Mouse (Mus musculus) MEL (cell line): Measurements from ENCODE around the gene Procr. TPM values are rescaled to one million over a fixed set of nuclear protein-coding genes. Genes with fewer than 3 reads are reported as not detected.

ENCODE experiments used
- DNase-seq: peaks from one replicate; pipeline ENCODE4 v3.0.0; 2011; ENCODE audit warnings: low read depth, low spot score
- H3K27ac ChIP-seq: 2 replicates; pipeline ENCODE4 v1.5.1; 2012; ENCODE audit warnings: low read depth, mild to moderate bottlenecking, control low read depth, low read length, moderate library complexity; ENCODE audit not compliant: control insufficient read depth
- H3K27me3 ChIP-seq, 2 experiments: fragments of 150-350 bp in 1 of 2; sonication (generic) in 1 of 2; 2 replicates each; pipeline ENCODE4 v1.6.1; 2012; ENCODE audit warnings: low read length in 2 of 2, mild to moderate bottlenecking in 2 of 2, improper control_type of control experiment in 1 of 2, moderate library complexity in 1 of 2; ENCODE audit not compliant: insufficient read depth in 2 of 2, control insufficient read depth in 1 of 2
- H3K36me3 ChIP-seq, 2 experiments: 2 replicates each; pipeline ENCODE4 v1.6.1; 2012 to 2014; ENCODE audit warnings: low read length in 2 of 2, improper control_type of control experiment in 1 of 2, inconsistent platforms in 1 of 2, mild to moderate bottlenecking in 1 of 2; ENCODE audit not compliant: insufficient read depth in 2 of 2, control insufficient read depth in 1 of 2
- H3K4me1 ChIP-seq, 2 experiments: fragments of 150-350 bp in 1 of 2; sonication (generic) in 1 of 2; 2 replicates each; pipeline ENCODE4 v1.6.1; 2012; ENCODE audit warnings: low read length in 2 of 2, improper control_type of control experiment in 1 of 2, mild to moderate bottlenecking in 1 of 2; ENCODE audit not compliant: insufficient read depth in 2 of 2, control insufficient read depth in 1 of 2
- H3K4me3 ChIP-seq, 2 experiments: fragments of 150-350 bp in 1 of 2; sonication (generic) in 1 of 2; 2 replicates each; pipeline ENCODE4 v1.5.1; 2012; ENCODE audit warnings: low read depth in 2 of 2, low read length in 2 of 2, mild to moderate bottlenecking in 2 of 2, moderate library complexity in 2 of 2, control low read depth in 1 of 2, improper control_type of control experiment in 1 of 2; ENCODE audit not compliant: control insufficient read depth in 1 of 2, insufficient read depth in 1 of 2
- H3K79me2 ChIP-seq: 2 replicates; pipeline ENCODE4 v1.6.1; 2012; ENCODE audit warnings: mild to moderate bottlenecking, low read length, moderate library complexity; ENCODE audit not compliant: control insufficient read depth, poor library complexity, insufficient read depth
- H3K9ac ChIP-seq: 2 replicates; pipeline ENCODE4 v1.6.1; 2012; ENCODE audit warnings: low read depth, mild to moderate bottlenecking, control low read depth, low read length, moderate library complexity; ENCODE audit not compliant: control insufficient read depth, poor library complexity, severe bottlenecking
- H3K9me3 ChIP-seq: fragments of 150-350 bp; sonication (generic); replicated peaks from 2 replicates; pipeline ENCODE4 v1.6.1; 2012; ENCODE audit warnings: mild to moderate bottlenecking, low read length, improper control_type of control experiment, moderate library complexity; ENCODE audit not compliant: insufficient read depth
- BHLHE40 ChIP-seq: IDR thresholded peaks from 2 replicates; pipeline ENCODE4 v1.6.1; 2012; ENCODE audit warnings: low read depth, mild to moderate bottlenecking, inconsistent platforms, low read length, improper control_type of control experiment, borderline replicate concordance
- CTCF ChIP-seq, 3 experiments: IDR thresholded peaks in 2 of 3; conservative IDR thresholded peaks in 1 of 3; 2 replicates each; pipeline ENCODE4 v1.5.1; 2011 to 2012; ENCODE audit warnings: low read length in 3 of 3, low read depth in 2 of 3, mild to moderate bottlenecking in 2 of 3, improper control_type of control experiment in 1 of 3, inconsistent platforms in 1 of 3, mixed read lengths in 1 of 3, moderate library complexity in 1 of 3; ENCODE audit not compliant: control insufficient read depth in 1 of 3, insufficient read depth in 1 of 3, poor library complexity in 1 of 3, severe bottlenecking in 1 of 3
- E2F4 ChIP-seq: IDR thresholded peaks from 2 replicates; pipeline ENCODE4 v1.6.1; 2011; ENCODE audit warnings: low read depth, low read length, improper control_type of control experiment, borderline replicate concordance
- ELF1 ChIP-seq: IDR thresholded peaks from 2 replicates; pipeline ENCODE4 v1.6.1; 2014; ENCODE audit warnings: low read depth, mild to moderate bottlenecking, inconsistent platforms, low read length, improper control_type of control experiment, moderate library complexity
- EP300 ChIP-seq, 2 experiments: IDR thresholded peaks; 2 replicates each; pipeline ENCODE4 v1.6.1; 2011; ENCODE audit warnings: improper control_type of control experiment in 2 of 2, low read length in 2 of 2, low read depth in 1 of 2, mild to moderate bottlenecking in 1 of 2
- ETS1 ChIP-seq: IDR thresholded peaks from 2 replicates; pipeline ENCODE4 v1.6.1; 2012; ENCODE audit warnings: low read depth, mild to moderate bottlenecking, inconsistent platforms, low read length, improper control_type of control experiment, moderate library complexity
- HCFC1 ChIP-seq: IDR thresholded peaks from 2 replicates; pipeline ENCODE4 v1.6.1; 2012; ENCODE audit warnings: low read depth, mild to moderate bottlenecking, inconsistent platforms, low read length, improper control_type of control experiment, moderate library complexity
- JUND ChIP-seq: IDR thresholded peaks from 2 replicates; pipeline ENCODE4 v1.6.1; 2011; ENCODE audit warnings: low read depth, mild to moderate bottlenecking, improper control_type of control experiment, low read length
- MAZ ChIP-seq: IDR thresholded peaks from 2 replicates; pipeline ENCODE4 v1.6.1; 2012; ENCODE audit warnings: low read depth, mild to moderate bottlenecking, inconsistent platforms, low read length, improper control_type of control experiment
- MEF2A ChIP-seq: IDR thresholded peaks from 2 replicates; pipeline ENCODE4 v1.6.1; 2014; ENCODE audit warnings: low read depth, mild to moderate bottlenecking, inconsistent platforms, low read length, improper control_type of control experiment; ENCODE audit not compliant: poor library complexity, insufficient replicate concordance, severe bottlenecking; ENCODE audit errors: extremely low read depth
- MYB ChIP-seq: IDR thresholded peaks from 2 replicates; pipeline ENCODE4 v1.6.1; 2011; ENCODE audit warnings: mild to moderate bottlenecking, low read depth, low read length, improper control_type of control experiment
- MYC ChIP-seq: IDR thresholded peaks from 2 replicates; pipeline ENCODE4 v1.6.1; 2011; ENCODE audit warnings: low read depth, mild to moderate bottlenecking, low read length, improper control_type of control experiment, moderate library complexity
- NELFE ChIP-seq: IDR thresholded peaks from 2 replicates; pipeline ENCODE4 v1.6.1; 2011; ENCODE audit warnings: low read depth, low read length, improper control_type of control experiment
- NRF1 ChIP-seq: IDR thresholded peaks from 2 replicates; pipeline ENCODE4 v1.6.1; 2014; ENCODE audit warnings: low read depth, mild to moderate bottlenecking, inconsistent platforms, low read length, improper control_type of control experiment, moderate library complexity; ENCODE audit not compliant: poor library complexity, insufficient read depth, severe bottlenecking
- POLR2A ChIP-seq, 2 experiments: IDR thresholded peaks; 2 replicates each; pipeline ENCODE4 v1.6.1; 2011 to 2012; ENCODE audit warnings: low read length in 2 of 2, mild to moderate bottlenecking in 2 of 2, control low read depth in 1 of 2, improper control_type of control experiment in 1 of 2, low read depth in 1 of 2, moderate library complexity in 1 of 2; ENCODE audit not compliant: control insufficient read depth in 1 of 2, insufficient read depth in 1 of 2, poor library complexity in 1 of 2
- RAD21 ChIP-seq: IDR thresholded peaks from 2 replicates; pipeline ENCODE4 v1.6.1; 2011; ENCODE audit warnings: mild to moderate bottlenecking, low read depth, low read length, improper control_type of control experiment
- SIN3A ChIP-seq: IDR thresholded peaks from 2 replicates; pipeline ENCODE4 v1.6.1; 2012; ENCODE audit warnings: low read length, improper control_type of control experiment, inconsistent platforms
- SMC3 ChIP-seq: IDR thresholded peaks from 2 replicates; pipeline ENCODE4 v1.6.1; 2011; ENCODE audit warnings: low read depth, low read length, improper control_type of control experiment
- TBP ChIP-seq: IDR thresholded peaks from 2 replicates; pipeline ENCODE4 v1.8.0; 2011; ENCODE audit warnings: low read depth, low read length, improper control_type of control experiment
- TCF12 ChIP-seq: IDR thresholded peaks from 2 replicates; pipeline ENCODE4 v1.6.1; 2014; ENCODE audit warnings: low read depth, mild to moderate bottlenecking, inconsistent platforms, low read length, improper control_type of control experiment, moderate library complexity
- UBTF ChIP-seq: IDR thresholded peaks from 2 replicates; pipeline ENCODE4 v1.6.1; 2012; ENCODE audit warnings: low read depth, mild to moderate bottlenecking, inconsistent platforms, low read length, improper control_type of control experiment, moderate library complexity, borderline replicate concordance; ENCODE audit not compliant: insufficient read depth
- USF1 ChIP-seq: IDR thresholded peaks from 2 replicates; pipeline ENCODE4 v1.6.1; 2014; ENCODE audit warnings: low read depth, mild to moderate bottlenecking, inconsistent platforms, low read length, improper control_type of control experiment, moderate library complexity
- USF2 ChIP-seq, 2 experiments: IDR thresholded peaks; 2 replicates each; pipeline ENCODE4 v1.6.1; 2011 to 2012; ENCODE audit warnings: improper control_type of control experiment in 2 of 2, low read length in 2 of 2, borderline replicate concordance in 1 of 2, inconsistent platforms in 1 of 2, low read depth in 1 of 2, mild to moderate bottlenecking in 1 of 2; ENCODE audit not compliant: insufficient read depth in 1 of 2
- ZC3H11A ChIP-seq: IDR thresholded peaks from 2 replicates; pipeline ENCODE4 v1.6.1; 2012; ENCODE audit warnings: low read depth, mild to moderate bottlenecking, inconsistent platforms, low read length, improper control_type of control experiment
- ZKSCAN1 ChIP-seq: IDR thresholded peaks from 2 replicates; pipeline ENCODE4 v1.6.1; 2012; ENCODE audit warnings: low read depth, mild to moderate bottlenecking, inconsistent platforms, low read length, improper control_type of control experiment, moderate library complexity
- ZMIZ1 ChIP-seq: IDR thresholded peaks from 2 replicates; pipeline ENCODE4 v1.6.1; 2012; ENCODE audit warnings: low read depth, mild to moderate bottlenecking, inconsistent platforms, low read length, improper control_type of control experiment, moderate library complexity
- ZNF384 ChIP-seq: IDR thresholded peaks from 2 replicates; pipeline ENCODE4 v1.6.1; 2012; ENCODE audit warnings: low read depth, mild to moderate bottlenecking, inconsistent platforms, low read length, improper control_type of control experiment
- polyA plus RNA-seq, 2 experiments: library from polyadenylated mRNA; stranded (reverse) in 1 of 2; unstranded in 1 of 2; fragments of >175 nt in 1 of 2; fragments of >200 nt in 1 of 2; gene quantifications; 2 replicates each; pipeline versions ENCODE4 v1.2.1 to v1.2.4; 2012; ENCODE audit warnings: low replicate concordance in 2 of 2, low read depth in 1 of 2; ENCODE audit not compliant: insufficient read length in 2 of 2, insufficient read depth in 1 of 2, missing spikeins in 1 of 2
- total RNA-seq: library from RNA; depleted of rRNA; stranded (reverse); fragments of 300-350 nt; gene quantifications from 2 replicates; pipeline ENCODE4 v1.2.3, GENCODE M21; 2012; rRNA removed

Gene Procr
- 0.15 TPM in 1 of 2 replicates, not detected in the other for total RNA-seq
- not detected for polyA plus RNA-seq

GRCm38 (mm10) chr2:155751014-155751786 is at the start of gene Procr:
Gene Procr, plus strand, starts transcription at chr2:155751117.
- Histone ChIP-seq H3K27ac (no peak within 1 kb of the TSS), H3K4me3 (no peak within 1 kb of the TSS), H3K9ac (no peak within 1 kb of the TSS), H3K27me3 (peaks cover 4 to 5% of the 10 kb centered on the region in 2 experiments), H3K4me1 (0 out of 4 replicates have a peak, but pooled peaks cover 0 to 3% of the 10 kb centered on the region in 2 experiments), H3K79me2 (no peaks in the 10 kb centered on the region), H3K9me3 (no peaks in the 10 kb centered on the region), H3K36me3 (no peaks in the 10 kb centered on the region)
- no peak for DNase-seq
- TF ChIP-seq TBP, result no peak
- TF ChIP-seq RAD21, result no peak
- no peak for TF ChIP-seq MYC
- no peak for TF ChIP-seq POLR2A (IDR thresholded peaks at IDR 0.05; ENCODE audit: control insufficient read depth in 1 of 2, insufficient read depth in 1 of 2, low read depth in 1 of 2, low read length in 2 of 2, poor library complexity in 1 of 2)
- TF ChIP-seq BHLHE40, result no peak
- no peak for TF ChIP-seq ZKSCAN1
- TF ChIP-seq MYB, result no peak
- no peak for TF ChIP-seq ZC3H11A
- TF ChIP-seq USF1, result no peak
- no peak for TF ChIP-seq ELF1
- no peak for TF ChIP-seq MAZ
- no peak for TF ChIP-seq MEF2A
- no peak for TF ChIP-seq JUND
- no peak for TF ChIP-seq USF2 (IDR thresholded peaks at IDR 0.05; ENCODE audit: borderline replicate concordance in 1 of 2, insufficient read depth in 1 of 2, low read depth in 1 of 2, low read length in 2 of 2)

DNA sequence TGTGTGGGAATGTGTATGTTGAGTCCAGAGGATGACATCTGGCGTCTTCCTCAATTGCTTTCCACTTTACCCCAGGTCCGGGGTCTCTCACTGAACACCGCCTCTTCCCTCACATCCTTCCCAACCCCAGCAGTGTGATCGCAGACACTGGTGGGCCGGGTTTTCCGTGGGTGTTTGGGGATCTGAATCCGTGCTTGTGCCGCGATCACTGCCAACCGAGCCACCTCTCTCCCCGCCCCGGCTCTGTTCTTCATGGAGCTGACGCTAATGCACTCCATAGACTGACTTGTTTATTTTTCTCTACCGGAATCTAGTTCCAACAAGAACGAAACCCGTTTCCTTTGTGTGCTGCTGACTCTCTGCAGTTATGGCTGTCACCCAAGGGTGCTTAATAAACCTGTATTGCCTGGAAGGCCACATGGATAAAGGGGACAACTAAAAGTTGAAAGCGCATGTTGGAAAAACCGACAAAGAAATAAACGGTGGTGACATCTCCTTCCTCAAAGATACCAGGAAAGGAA is 49.5 kb upstream of the Procr start:
- TF ChIP-seq UBTF (no peak), NELFE (no peak), MAZ (no peak), TCF12 (no peak), MYC (no peak), NRF1 (no peak), HCFC1 (no peak), JUND (no peak), ETS1 (no peak), ZNF384 (no peak), CTCF (IDR thresholded peaks at IDR 0.05 in 2 of 3, conservative IDR thresholded peaks at IDR 0.05 in 1 of 3; ENCODE audit: control insufficient read depth in 1 of 3, insufficient read depth in 1 of 3, low read depth in 2 of 3, low read length in 3 of 3, poor library complexity in 1 of 3, severe bottlenecking in 1 of 3) (no peak), SIN3A (no peak), SMC3 (no peak), ELF1 (no peak), ZMIZ1 (no peak), ZKSCAN1 (no peak), ZC3H11A (no peak), EP300 (IDR thresholded peaks at IDR 0.05; ENCODE audit: low read depth in 1 of 2, low read length in 2 of 2) (no peak), E2F4 (no peak), MEF2A (no peak)
- H3K27me3 ChIP-seq, result no peaks in the 10 kb centered on the region
- no peak for DNase-seq
- no peaks in the 10 kb centered on the region; a peak in 1 of 4 replicates for H3K36me3 ChIP-seq
- H3K4me3 ChIP-seq, result no peak overlapping the region
- H3K9me3 ChIP-seq, result no peaks in the 10 kb centered on the region
- H3K79me2 ChIP-seq, result no peaks in the 10 kb centered on the region
- no peak overlapping the region for H3K9ac ChIP-seq
- H3K27ac ChIP-seq, result no peak overlapping the region
- H3K4me1 ChIP-seq, result peaks cover 0 to 3% of the 10 kb centered on the region in 2 experiments; a peak in 1 of 4 replicates
